Mouse (Mus musculus): ENCODE measurements at regions not wholly inside any gene's neighbourhood (a gene's known extent, or its start where the extent isn't known, plus 50 kb on each side); places are given as distances from the start of the nearest gene placed in this dataset.

- no peak for ATAC-seq (ENCODE audit: extremely low read depth, insufficient number of reproducible peaks, low FRiP score, low TSS enrichment)
- no peaks in the 10 kb centered on the region for H3K27me3 ChIP-seq (replicated peaks)
- WGBS, result 83% methylated on average over 15 of the region's 15 CpGs
Measured at GRCm38 (mm10) chr15:97125836-97126822, 70.4 kb upstream of the Slc38a4 start.

GRCm38 (mm10) chr15:97122263-97122662, 66.5 kb upstream of the Slc38a4 start:
- H3K4me2 ChIP-seq, result no peak overlapping the region
- peak overlapping the region; percentile 80 for H3K27ac ChIP-seq (replicated peaks)
- no peaks in the 10 kb centered on the region for H3K27me3 ChIP-seq (replicated peaks)
- no peaks in the 10 kb centered on the region for H3K36me3 ChIP-seq
- WGBS, result 30% methylated on average over 6 of the region's 6 CpGs
- ATAC-seq (ENCODE audit: extremely low read depth, insufficient number of reproducible peaks, low FRiP score, low TSS enrichment), result no peak
- H3K9me3 ChIP-seq, result no peaks in the 10 kb centered on the region
- H3K4me3 ChIP-seq, result no peak overlapping the region
- H3K9ac ChIP-seq, result no peak overlapping the region
- peaks cover 17% of the 10 kb centered on the region for H3K4me1 ChIP-seq

More at GRCm38 (mm10) chr15:97125836-97126822, 70.4 kb upstream of the Slc38a4 start:
- Histone ChIP-seq H3K4me1 (peaks cover 31% of the 10 kb centered on the region), H3K4me2 (no peak overlapping the region), H3K9me3 (no peaks in the 10 kb centered on the region), H3K9ac (no peak overlapping the region), H3K4me3 (no peak overlapping the region), H3K36me3 (no peaks in the 10 kb centered on the region), H3K27ac (replicated peaks) (no peak overlapping the region)

DNA sequence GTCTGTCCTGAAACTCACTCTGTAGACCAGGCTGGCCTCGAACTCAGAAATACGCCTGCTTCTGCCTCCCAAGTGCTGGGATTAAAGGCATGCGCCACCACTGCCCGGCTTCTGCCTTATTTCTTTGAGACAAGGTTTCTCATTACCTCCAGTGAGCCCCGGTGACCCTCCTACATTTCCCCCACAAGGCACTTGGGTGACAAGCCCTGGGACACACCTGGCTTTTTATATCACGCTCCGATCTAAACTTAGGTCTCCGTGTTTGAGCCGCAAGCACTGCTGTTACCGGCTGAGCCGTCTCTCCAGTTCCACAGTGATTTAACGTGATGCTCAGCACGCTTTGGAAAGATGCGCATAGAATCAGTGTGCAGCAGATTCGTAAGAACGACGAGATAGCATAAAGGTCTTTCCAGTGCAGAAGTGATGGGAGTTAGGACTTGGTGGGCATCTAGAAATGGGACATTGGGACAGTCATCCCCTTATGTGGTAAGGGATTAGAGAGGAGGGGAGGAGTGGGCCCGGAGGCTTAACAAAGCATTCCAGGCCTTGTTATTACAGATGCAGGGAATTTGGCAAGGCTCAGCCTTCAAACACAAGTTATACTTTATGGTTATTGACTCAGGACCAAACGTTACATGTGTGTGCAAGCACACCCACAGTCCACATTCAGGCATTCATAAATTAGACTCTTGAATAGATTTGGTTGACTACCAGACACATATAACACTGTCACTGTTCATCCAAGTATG, 56.9 kb upstream of the Slc38a4 start:
- H3K4me2 ChIP-seq, result no peak overlapping the region
- H3K9ac ChIP-seq, result no peak overlapping the region
- 82% methylated on average over 19 of the region's 19 CpGs for WGBS
- no peak overlapping the region for H3K4me3 ChIP-seq
- peaks cover 16% of the 10 kb centered on the region for H3K4me1 ChIP-seq
- H3K9me3 ChIP-seq, result no peaks in the 10 kb centered on the region
- H3K27me3 ChIP-seq (replicated peaks), result no peaks in the 10 kb centered on the region
- no peak overlapping the region for H3K27ac ChIP-seq (replicated peaks)
- ATAC-seq (ENCODE audit: extremely low read depth, insufficient number of reproducible peaks, low FRiP score, low TSS enrichment), result no peak
- no peaks in the 10 kb centered on the region for H3K36me3 ChIP-seq

GRCm38 (mm10) chr15:97111320-97112192, 55.8 kb upstream of the Slc38a4 start:
- Histone ChIP-seq H3K9me3 (no peaks in the 10 kb centered on the region), H3K36me3 (no peaks in the 10 kb centered on the region), H3K4me1 (peaks cover 21% of the 10 kb centered on the region), H3K4me2 (no peak overlapping the region), H3K27me3 (replicated peaks) (no peaks in the 10 kb centered on the region), H3K9ac (0 out of 2 replicates have a peak overlapping the region, but pooled peaks have one; percentile 5), H3K27ac (replicated peaks) (peak overlapping the region; percentile 25), H3K4me3 (no peak overlapping the region)
- WGBS, result 62% methylated on average over 11 of the region's 11 CpGs
- ATAC-seq (ENCODE audit: extremely low read depth, insufficient number of reproducible peaks, low FRiP score, low TSS enrichment), result no peak

DNA sequence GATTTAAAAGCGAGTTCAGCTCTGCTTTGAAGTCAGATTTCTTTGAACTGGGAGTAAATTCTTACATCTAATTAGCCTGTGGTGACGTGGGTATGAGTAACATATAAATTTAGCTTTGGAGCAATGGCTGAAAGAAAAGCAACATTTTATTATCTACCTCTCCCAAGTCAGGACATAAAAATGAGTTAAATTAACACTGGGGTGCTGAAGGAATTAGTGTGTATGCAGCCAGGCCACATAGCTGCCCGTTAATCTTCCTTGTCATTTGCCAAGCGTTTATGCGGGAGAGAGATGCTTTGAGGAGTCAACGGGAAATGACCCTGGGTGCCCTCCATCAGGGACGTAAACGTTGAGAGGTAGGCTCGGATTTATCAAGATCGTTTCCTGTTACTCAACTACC, 52.0 kb upstream of the Slc38a4 start:
- no peak for ATAC-seq (ENCODE audit: extremely low read depth, insufficient number of reproducible peaks, low FRiP score, low TSS enrichment)
- no peaks in the 10 kb centered on the region for H3K36me3 ChIP-seq
- no peak overlapping the region for H3K4me2 ChIP-seq
- H3K4me1 ChIP-seq, result peaks cover 52% of the 10 kb centered on the region
- no peak overlapping the region for H3K27ac ChIP-seq (replicated peaks)
- H3K4me3 ChIP-seq, result no peak overlapping the region
- H3K27me3 ChIP-seq (replicated peaks), result no peaks in the 10 kb centered on the region
- 25% methylated on average over 10 of the region's 10 CpGs for WGBS
- no peak overlapping the region for H3K9ac ChIP-seq
- H3K9me3 ChIP-seq, result no peaks in the 10 kb centered on the region

GRCm38 (mm10) chr15:97106556-97106955, 50.8 kb upstream of the Slc38a4 start:
- H3K27me3 ChIP-seq (replicated peaks), result no peaks in the 10 kb centered on the region
- WGBS, result 72% methylated on average over 6 of the region's 6 CpGs
- peaks cover 59% of the 10 kb centered on the region for H3K4me1 ChIP-seq
- no peak for ATAC-seq (ENCODE audit: extremely low read depth, insufficient number of reproducible peaks, low FRiP score, low TSS enrichment)
- H3K4me2 ChIP-seq, result no peak overlapping the region
- H3K27ac ChIP-seq (replicated peaks), result no peak overlapping the region
- H3K9ac ChIP-seq, result no peak overlapping the region
- H3K4me3 ChIP-seq, result no peak overlapping the region
- H3K9me3 ChIP-seq, result no peaks in the 10 kb centered on the region
- no peaks in the 10 kb centered on the region for H3K36me3 ChIP-seq

Measured in heart, embryonic 13.5 days (tissue).